Mouse (Mus musculus) erythroblast, embryonic 14.5 days (primary cell): ENCODE data around the gene Olfr656. TPM values are rescaled to one million over a fixed set of nuclear protein-coding genes. Genes with fewer than 3 reads are reported as not detected.

Experiments
- H3K27me3 ChIP-seq: 2 replicates; pipeline ENCODE4 v1.6.1; 2012; ENCODE audit warnings: inconsistent platforms; ENCODE audit not compliant: control insufficient read depth
- H3K36me3 ChIP-seq: 2 replicates; pipeline ENCODE4 v1.6.1; 2012; ENCODE audit warnings: mild to moderate bottlenecking, inconsistent platforms; ENCODE audit not compliant: control insufficient read depth
- H3K4me1 ChIP-seq: 2 replicates; pipeline ENCODE4 v1.6.1; 2012; ENCODE audit warnings: inconsistent platforms; ENCODE audit not compliant: control insufficient read depth
- H3K4me3 ChIP-seq: replicated peaks from 2 replicates; pipeline ENCODE3; 2012; ENCODE audit warnings: moderate library complexity, mild to moderate bottlenecking, inconsistent platforms
- H3K9me3 ChIP-seq: 2 replicates; pipeline ENCODE4 v1.6.1; 2012; ENCODE audit warnings: low read length, inconsistent platforms, mixed read lengths; ENCODE audit not compliant: control insufficient read depth
- GATA1 ChIP-seq: IDR thresholded peaks from 2 replicates; pipeline ENCODE4 v1.6.1; 2012; ENCODE audit warnings: low read length, inconsistent platforms, mixed read lengths
- TAL1 ChIP-seq: IDR thresholded peaks from 3 replicates; pipeline ENCODE4 v1.6.1; 2012; ENCODE audit warnings: low read length, inconsistent platforms, mixed read lengths
- polyA plus RNA-seq: library from polyadenylated mRNA; stranded (reverse); fragments of >175 nt; gene quantifications from 2 replicates; pipeline ENCODE4 v1.2.3, GENCODE M21; 2012

Gene Olfr656
- polyA plus RNA-seq, 1 experiment = not detected

GRCm38 (mm10) chr7:104646841-104647482 is 33.2 kb downstream of the Olfr656 start, which contains the start of gene Olfr658:
Gene Olfr658, minus strand, starts transcription at chr7:104647305.
- no peaks in the 10 kb centered on the region for H3K36me3 ChIP-seq
- TF ChIP-seq TAL1 (no peak), GATA1 (no peak)
- no peak within 1 kb of the TSS for H3K4me3 ChIP-seq
- H3K27me3 ChIP-seq = no peaks in the 10 kb centered on the region
- H3K4me1 ChIP-seq = no peaks in the 10 kb centered on the region
- peaks cover 3% of the 10 kb centered on the region; the same call in 1 of the 2 replicates for H3K9me3 ChIP-seq

- TF ChIP-seq GATA1 = no peak
- TF ChIP-seq TAL1 = no peak
- Histone ChIP-seq H3K4me1 (no peaks in the 10 kb centered on the region), H3K36me3 (no peaks in the 10 kb centered on the region), H3K4me3 (no peak within 1 kb of the TSS), H3K27me3 (no peaks in the 10 kb centered on the region), H3K9me3 (peaks cover 3% of the 10 kb centered on the region; the same call in 1 of the 2 replicates)
Observed at GRCm38 (mm10) chr7:104666453-104666852, 52.7 kb downstream of the Olfr656 start, which contains the start of gene Olfr659. Gene Olfr659, plus strand, starts transcription at chr7:104666753.

Other genes starting within 250 kb of the Olfr656 start
- gene Trim30b, start 244.1 kb upstream of the Olfr656 start, polyA plus RNA-seq = not detected in 2 replicates
- gene Trim30c, start 213.1 kb upstream of the Olfr656 start, polyA plus RNA-seq = not detected in 2 replicates
- gene Trim30a, start 148.8 kb upstream of the Olfr656 start, polyA plus RNA-seq = not detected in 2 replicates
- not detected in 2 replicates for gene Trim30d, start 106.1 kb upstream of the Olfr656 start, polyA plus RNA-seq
- gene Olfr651, start 63.8 kb upstream of the Olfr656 start, polyA plus RNA-seq = not detected in 2 replicates
- gene Olfr652, start 53.1 kb upstream of the Olfr656 start, polyA plus RNA-seq = not detected in 2 replicates
- not detected in 2 replicates for gene Olfr653, start 36.6 kb upstream of the Olfr656 start, polyA plus RNA-seq
- gene Olfr654, start 26.9 kb upstream of the Olfr656 start, polyA plus RNA-seq = not detected in 2 replicates
- gene Olfr655, start 12.2 kb upstream of the Olfr656 start, polyA plus RNA-seq = not detected in 2 replicates
- not detected in 2 replicates for gene Olfr657, start 10.8 kb downstream of the Olfr656 start, polyA plus RNA-seq
- gene Olfr658, start 33.4 kb downstream of the Olfr656 start, polyA plus RNA-seq = not detected in 2 replicates
- not detected in 2 replicates for gene Olfr659, start 52.8 kb downstream of the Olfr656 start, polyA plus RNA-seq
- not detected in 2 replicates for gene Olfr661, start 72.5 kb downstream of the Olfr656 start, polyA plus RNA-seq
- not detected in 2 replicates for gene Usp17le, start 163.5 kb downstream of the Olfr656 start, polyA plus RNA-seq
- gene Usp17lb, start 228.6 kb downstream of the Olfr656 start, polyA plus RNA-seq = not detected in 2 replicates
- not detected in 2 replicates for gene Usp17la, start 243.1 kb downstream of the Olfr656 start, polyA plus RNA-seq